Mouse (Mus musculus): ENCODE results near the gene Gm48551. TPM values are rescaled to one million over a fixed set of nuclear protein-coding genes. Genes with fewer than 3 reads are reported as not detected.

Gm48551 gene
- 0.22 and 0.38 TPM in 2 replicates for polyA plus RNA-seq (2012)

DNA sequence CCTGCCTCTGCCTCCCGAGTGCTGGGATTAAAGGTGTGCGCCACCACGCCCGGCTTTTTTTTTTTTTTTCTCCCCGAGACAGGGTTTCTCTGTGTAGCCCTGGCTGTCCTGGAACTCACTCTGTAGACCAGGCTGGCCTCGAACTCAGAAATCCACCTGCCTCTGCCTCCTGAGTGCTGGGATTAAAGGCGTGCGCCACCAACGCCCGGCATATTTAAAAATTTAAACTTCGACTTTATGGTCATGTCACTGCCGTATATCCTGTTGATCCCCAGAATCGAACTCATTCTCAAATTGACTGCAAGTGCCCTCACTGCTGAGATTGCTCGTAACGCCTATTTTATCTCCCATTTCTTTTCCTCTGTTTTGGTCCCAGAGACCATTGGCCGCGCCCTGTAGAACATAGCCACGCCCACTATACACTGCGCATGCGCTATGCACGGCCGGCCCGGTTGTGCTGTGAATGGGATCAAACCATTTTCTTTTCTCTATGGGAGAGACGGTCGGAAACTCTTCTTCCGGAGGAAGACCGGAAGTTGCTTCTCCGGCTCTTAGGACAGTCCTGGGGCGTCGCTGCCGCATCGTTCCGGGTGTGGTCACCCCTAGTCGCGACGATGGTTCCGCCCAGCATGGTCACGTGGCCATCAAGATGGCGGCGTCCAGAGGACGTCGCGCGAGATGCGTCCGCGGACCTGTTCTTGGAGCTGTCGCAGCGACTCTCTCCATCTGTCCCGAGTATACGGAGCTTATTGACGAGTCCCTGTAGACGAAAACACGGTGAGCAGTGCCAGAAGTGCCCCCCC, at the start of gene Gm48551, which contains the start of gene Dohh:
TSS of gene Gm48551 (plus strand) at position 665 of the 803 bp plus-strand sequence.
TSS of gene Dohh (plus strand) at position 627 of the 803 bp plus-strand sequence.
- TF ChIP-seq GATA1 (IDR thresholded peaks at IDR 0.05; ENCODE audit: low read length): no peak

DNA sequence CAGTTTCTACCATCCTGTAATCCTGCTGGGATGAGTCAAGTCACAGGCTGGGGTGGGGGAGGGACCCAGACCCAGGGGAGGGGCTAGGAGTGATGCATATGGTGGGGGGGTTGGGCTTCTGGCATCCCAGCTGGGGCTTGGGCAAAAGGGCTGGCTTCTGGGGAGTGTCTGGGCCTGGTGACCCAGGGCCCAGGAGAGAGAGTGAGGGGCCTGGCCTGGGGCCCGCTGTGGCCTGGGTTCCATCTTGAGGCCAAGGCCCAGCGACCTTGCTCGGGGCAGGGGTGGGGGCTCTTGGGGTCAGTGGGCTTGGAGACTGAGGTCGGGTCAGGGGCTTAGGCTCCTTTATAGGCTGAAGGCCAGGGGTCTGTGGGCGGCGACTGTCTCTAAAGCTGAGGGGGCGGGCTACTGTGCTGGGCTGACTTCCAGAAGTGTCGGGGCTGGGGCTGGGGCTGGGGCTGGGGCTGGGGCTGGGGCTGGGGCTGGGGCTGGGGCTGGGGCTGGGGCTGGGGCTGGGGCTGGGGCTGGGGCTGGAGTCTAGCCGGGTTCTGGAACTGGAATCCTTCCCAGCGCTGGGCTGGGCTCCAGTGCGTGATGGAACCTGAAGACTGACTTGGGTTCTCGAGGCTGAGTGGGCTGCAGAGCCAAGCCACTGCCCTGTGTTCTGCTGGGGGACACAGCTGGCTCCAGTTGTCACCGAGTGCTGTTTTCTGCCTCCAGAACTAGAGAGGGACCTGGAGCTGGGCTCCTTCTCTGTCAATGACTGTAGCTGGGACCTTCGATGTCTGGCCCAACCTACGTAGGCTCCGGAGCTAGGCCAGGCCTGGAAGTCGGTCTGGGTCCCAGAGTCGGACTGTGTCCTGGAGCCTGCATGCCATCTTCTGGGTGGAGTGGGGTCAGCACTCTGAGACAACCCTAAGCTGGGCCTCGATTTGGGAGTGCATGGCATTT, 48.6 kb upstream of the Gm48551 start:
- TF ChIP-seq GATA1 (IDR thresholded peaks at IDR 0.05; ENCODE audit: low read length): no peak

DNA sequence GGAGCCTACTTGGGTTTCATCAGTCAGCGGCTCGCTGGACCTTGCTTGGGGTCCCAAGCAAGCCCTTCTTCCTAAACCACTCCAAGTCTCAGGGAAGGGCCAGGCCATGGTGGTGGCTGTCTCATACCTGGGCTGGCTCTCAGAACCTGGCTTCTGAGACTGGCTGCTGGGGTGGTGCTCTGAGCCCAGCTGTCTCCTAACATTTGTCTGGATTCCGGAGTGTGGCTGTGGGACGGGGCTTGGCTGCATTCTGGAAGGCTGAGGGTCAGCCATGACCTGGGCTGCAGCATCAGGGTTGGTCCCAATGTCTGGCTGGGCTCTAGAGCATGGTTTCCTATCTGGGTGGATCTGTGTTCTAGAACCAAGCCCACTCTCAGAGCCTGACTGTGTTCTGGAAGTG, 47.7 kb upstream of the Gm48551 start:
- TF ChIP-seq GATA1 (IDR thresholded peaks at IDR 0.05; ENCODE audit: low read length): no peak

DNA sequence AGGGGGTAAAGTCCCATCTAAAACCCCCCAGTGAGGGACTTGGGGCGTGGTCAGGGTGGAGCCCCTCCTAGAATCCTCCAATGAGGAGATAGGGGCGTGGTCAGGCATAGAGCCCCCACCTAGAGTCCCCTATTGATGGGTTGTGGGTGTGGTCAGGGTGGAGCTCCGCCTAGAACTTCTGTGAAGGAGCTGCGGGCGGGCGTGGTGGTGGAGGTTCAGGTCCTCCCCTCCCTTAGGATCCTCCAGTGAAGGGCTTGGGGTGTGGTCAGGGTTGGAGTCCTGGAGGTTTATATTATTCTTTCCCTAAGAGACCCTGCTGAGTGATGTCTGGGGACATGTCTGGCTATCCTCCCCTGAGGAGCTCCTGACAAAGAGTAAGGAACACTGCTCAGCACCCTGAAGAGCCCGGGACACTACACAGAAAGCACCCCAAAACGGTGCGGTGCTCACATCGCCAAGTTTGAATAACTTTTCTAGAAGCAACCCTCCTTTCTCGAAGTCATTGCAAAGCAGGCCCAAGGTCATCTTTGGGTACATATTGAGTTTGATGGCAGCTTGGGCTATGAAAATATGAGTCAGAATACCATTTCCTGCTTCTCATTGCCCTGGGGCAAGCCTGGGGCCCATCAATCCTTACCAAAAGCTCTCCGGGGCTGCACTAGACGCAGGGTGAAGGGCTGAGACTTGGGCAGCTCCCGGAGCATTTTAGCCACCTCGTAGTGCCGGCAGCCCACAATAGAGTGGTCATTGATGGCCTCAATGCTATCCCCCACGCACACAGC, 43.5 kb upstream of the Gm48551 start:
- no peak for TF ChIP-seq GATA1 (IDR thresholded peaks at IDR 0.05; ENCODE audit: low read length)

DNA sequence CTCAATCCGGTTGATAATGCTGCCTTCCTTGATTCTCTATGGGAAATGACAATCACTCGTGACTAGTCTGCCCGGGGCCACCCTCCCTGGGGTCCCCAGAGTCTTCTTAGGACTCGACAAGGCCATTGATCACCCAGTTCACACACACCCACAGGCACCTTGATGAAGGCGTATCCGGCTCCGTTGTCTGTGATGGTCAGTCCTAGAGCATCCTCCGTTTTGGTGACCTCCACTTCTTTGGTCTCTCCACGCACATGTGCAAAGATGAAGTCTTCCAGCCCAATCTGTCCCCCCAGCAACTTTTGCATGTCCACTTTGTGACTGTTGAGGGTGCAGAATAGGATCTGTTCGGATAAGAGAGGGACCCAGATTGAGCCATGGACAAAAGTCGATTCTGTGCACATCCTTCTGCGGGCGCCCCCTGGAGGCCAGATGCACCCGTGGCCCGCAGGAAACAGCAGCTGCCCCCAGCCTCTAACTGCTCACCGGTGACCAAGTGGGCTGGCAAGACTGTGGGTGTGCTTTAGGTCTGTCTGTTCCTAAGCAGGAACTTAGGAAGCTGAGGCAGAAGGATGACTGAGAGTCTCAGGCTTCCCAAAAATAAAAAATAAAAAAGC, 42.8 kb upstream of the Gm48551 start:
- TF ChIP-seq GATA1 (IDR thresholded peaks at IDR 0.05; ENCODE audit: low read length): no peak

DNA sequence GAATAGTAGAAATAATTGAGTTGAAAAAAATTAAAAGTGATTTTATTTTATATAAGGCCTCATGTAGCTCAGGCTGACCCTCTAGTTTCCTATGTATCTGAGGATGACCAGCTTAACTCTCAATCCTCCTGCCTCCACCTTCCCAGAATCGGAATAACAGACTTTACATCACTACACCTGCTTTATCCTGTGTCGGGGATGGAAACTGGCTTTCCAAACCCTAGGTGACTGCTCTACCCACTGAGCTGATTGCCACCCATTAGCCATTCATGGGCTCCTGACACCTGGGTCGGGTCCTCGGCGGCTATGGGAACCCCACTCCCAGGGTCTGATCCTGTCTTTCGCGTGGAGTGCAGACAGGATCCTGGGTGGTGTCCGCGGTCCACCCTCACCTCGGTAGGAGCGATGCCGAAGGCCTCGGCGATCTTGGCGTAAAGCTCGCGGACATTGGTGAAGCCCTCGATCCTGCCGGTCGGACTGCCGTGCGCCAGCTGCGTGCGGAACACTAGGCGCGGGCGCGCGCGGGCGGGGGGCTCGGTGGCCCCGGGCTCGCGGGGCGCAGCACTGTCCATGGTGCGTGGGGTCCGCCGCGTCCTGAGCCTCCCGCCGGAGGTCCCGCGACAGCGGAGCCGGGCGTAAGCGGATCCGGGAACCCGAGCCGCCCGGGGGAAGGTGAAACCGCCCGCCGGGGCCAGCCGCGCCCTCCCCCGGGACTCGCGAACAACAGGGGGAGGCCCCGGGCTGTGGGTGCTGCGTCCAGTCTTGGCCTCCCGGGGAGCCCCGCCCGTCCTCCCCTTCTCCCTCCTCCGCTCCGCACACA, 41.4 kb upstream of the Gm48551 start, which contains the start of gene Gipc3:
TSS of gene Gipc3 (minus strand) at position 581 of the 820 bp plus-strand sequence.
- no peak for TF ChIP-seq GATA1 (IDR thresholded peaks at IDR 0.05; ENCODE audit: low read length)

DNA sequence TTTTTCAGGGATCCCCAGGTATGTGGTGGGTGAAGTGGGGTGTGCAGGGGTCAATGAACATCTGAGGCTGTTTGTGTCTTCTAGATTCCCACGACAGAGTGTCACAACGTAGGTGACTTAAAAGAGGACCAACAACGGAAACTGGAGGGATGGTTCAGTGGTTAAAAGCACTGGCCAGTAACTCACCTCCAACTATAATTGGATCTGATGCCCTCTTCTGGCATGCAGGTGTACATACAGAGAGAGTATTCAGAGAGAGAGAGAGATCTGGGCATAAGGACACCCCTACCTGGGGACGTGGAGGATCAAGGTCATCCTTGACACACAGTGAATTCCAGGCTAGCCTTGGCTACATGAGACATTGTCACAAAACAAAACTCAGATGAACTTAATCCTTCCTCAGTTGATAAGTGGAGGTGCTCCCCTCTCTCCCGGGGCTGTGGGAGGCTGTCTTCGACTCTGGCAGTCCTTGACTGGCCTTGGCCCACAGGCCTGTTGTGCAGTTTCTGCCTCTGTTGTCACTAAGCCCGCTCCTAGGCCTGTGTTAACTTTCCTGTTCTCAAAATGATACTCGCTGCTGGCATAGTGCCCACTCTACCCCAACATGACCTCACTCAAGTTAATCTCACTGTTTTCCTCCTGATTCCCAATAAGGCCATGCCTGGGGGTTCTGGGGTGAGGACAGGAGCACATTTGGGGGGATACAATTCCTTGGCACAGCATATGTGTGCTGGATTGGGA, 39.7 kb upstream of the Gm48551 start:
- TF ChIP-seq GATA1 (IDR thresholded peaks at IDR 0.05; ENCODE audit: low read length): no peak

DNA sequence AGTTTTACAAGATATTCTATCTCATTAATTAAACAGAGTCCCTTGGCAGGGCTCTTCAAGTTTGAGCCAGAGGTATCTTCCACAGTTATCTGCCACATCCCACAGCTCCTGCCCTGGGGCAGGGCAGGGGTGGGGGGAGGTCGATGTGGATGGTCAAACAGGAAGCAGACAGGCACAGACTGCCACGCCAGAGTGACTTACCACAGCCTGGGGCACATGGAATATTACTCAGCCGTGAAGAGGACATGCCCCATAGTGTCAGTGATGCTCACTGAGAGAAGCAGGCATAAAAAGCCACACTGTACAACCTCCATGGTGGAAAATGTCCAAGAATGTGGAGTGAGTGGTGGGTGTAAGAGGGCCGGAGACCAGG, 39.1 kb upstream of the Gm48551 start:
- no peak for TF ChIP-seq GATA1 (IDR thresholded peaks at IDR 0.05; ENCODE audit: low read length)

DNA sequence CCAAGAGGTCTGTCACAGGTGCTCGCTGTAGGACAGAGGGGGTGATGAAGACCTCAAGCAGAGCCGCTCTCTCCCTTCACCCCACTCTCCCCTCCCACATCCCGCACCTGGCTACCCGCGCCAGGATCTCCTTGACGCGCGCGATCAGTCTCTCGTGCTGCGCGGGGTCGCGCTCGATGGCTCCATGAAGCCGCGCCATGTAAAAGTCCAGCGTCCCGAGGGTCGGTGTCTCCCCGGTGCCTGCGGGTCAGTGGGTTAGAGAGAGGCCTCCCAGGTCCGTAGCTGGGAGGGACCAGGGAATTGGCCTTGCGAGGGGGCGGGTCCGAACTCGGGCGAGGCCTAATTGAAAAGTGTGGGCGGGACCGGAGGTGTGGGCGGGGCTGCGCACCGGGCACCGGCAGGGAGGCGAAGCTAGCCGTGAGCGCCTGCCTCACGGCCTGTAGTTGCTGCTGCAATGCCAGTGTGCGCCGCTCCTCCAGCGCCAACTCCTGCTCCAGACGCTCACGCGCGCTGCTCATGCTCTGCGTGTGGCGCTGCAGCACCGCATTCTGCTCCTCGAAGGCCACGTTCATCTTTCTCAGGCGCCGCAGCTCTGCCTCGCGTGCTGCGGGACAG, 37.7 kb upstream of the Gm48551 start:
- no peak for TF ChIP-seq GATA1 (IDR thresholded peaks at IDR 0.05; ENCODE audit: low read length)

DNA sequence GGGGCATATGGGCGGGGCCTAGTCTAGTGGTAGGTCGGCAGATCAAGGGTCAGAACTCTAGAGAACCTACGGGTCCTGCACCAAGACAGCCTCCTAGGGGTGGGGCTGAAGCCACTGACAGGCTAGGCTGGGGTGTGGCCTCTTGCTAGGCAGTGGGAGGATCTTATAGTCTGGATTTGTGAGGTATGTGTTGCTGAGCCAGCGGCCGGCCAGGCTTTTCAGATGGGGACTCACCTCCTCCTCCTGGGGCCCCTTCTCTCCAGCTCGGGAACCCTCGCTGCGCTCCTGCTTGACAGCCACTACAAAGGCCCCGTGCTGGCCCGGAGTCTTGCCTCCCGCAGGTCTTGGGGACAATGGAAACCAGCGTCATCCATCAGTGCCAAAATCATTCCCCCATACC, 35.1 kb upstream of the Gm48551 start:
- TF ChIP-seq GATA1 (IDR thresholded peaks at IDR 0.05; ENCODE audit: low read length): no peak

DNA sequence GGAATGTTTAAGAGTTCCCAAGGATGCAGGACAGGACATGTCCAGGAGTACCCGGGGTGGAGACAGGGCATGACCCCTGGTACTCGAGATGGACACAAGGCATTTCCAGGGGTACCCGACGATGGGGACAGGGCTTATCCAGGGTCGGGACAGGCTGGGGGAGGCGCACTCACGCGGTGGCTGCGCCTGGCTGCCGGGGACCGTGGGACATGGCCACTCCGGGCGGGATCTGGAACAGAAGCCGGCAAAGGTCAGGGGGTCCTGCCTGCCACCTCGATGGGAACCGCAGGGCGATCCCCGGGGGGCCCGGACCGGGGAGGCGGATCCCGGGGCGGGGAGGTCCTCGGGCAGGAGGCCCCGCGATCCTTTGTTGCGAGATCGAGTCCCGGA, 34.3 kb upstream of the Gm48551 start:
- TF ChIP-seq GATA1 (IDR thresholded peaks at IDR 0.05; ENCODE audit: low read length): no peak

DNA sequence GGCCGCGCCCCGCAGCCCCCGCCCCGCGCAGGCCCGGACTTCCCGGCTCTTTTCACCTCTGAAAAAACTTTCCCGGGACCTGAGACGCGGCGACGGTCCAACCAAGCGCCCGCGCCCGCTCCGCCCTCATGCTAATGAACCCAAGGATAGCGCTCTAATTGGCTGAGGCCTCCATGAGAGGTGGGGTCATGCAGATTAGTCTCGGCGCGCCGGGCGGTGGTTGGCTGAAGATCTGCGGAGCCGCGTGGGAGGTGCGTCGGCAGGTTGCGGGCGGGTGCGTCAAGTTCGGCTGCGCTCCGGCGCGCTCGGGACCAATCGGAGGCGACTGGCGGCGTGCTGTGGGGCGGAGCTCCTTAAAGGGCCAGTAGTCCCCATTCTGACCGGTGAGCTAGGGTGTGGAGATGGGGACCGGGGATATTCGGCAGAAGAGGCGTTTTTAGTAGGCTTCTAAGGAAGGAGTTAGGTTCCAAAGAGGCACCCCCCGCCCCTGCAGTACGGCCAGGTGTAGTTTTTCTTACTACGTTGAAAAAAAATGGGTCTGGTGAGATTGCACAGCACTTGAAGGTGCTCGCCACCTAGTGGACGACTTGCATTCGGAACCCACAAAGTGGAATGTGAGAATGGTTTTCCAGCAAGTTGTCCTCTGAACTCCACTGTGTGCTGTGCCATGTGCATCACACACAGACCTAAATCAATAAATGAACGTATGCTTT, 33.8 kb upstream of the Gm48551 start, which contains the start of gene Hmg20b:
TSS of gene Hmg20b (minus strand) at position 130 of the 713 bp plus-strand sequence.
- no peak for TF ChIP-seq GATA1 (IDR thresholded peaks at IDR 0.05; ENCODE audit: low read length)
